Mouse (Mus musculus): ENCODE results near the gene 1700020A23Rik. TPM values are rescaled to one million over a fixed set of nuclear protein-coding genes. Genes with fewer than 3 reads are reported as not detected.

Gene 1700020A23Rik
- polyA plus RNA-seq, 1 experiment from 2014 or later, result not detected

- no peaks in the 10 kb centered on the region for H3K9me3 ChIP-seq (replicated peaks)
- peaks cover 24% of the 10 kb centered on the region for H3K4me1 ChIP-seq
- H3K27me3 ChIP-seq (ENCODE audit: low read depth, poor library complexity, severe bottlenecking), result no peaks in the 10 kb centered on the region
- WGBS, result 96% methylated on average over 26 of the region's 26 CpGs
- H3K27ac ChIP-seq, result no peak overlapping the region
- DNase-seq (ENCODE audit: low spot score), result no peak
- peaks cover 42% of the 10 kb centered on the region for H3K36me3 ChIP-seq
- H3K4me3 ChIP-seq, result no peak overlapping the region
Observed at GRCm38 (mm10) chr2:130421781-130422620, 16.9 kb downstream of the 1700020A23Rik start.

- peak overlapping the region; percentile 85 for H3K4me3 ChIP-seq
- H3K27ac ChIP-seq, result peak overlapping the region; percentile 97
- WGBS, result 20% methylated on average over 49 of the region's 49 CpGs
- peaks cover 24% of the 10 kb centered on the region for H3K4me1 ChIP-seq
- no peaks in the 10 kb centered on the region for H3K27me3 ChIP-seq (ENCODE audit: low read depth, poor library complexity, severe bottlenecking)
- no peaks in the 10 kb centered on the region for H3K9me3 ChIP-seq (replicated peaks)
- DNase-seq (ENCODE audit: low spot score), result peak; percentile 87
- peaks cover 46% of the 10 kb centered on the region for H3K36me3 ChIP-seq
Observed at GRCm38 (mm10) chr2:130423397-130424125, 18.5 kb downstream of the 1700020A23Rik start.

GRCm38 (mm10) chr2:130424126-130424853 is 19.2 kb downstream of the 1700020A23Rik start, which contains the start of the genes Vps16 and Pced1a:
Gene Vps16, plus strand, starts transcription at chr2:130424339.
Gene Pced1a, minus strand, starts transcription at chr2:130424701.
- peak; percentile 98 for DNase-seq (ENCODE audit: low spot score)
- Histone ChIP-seq H3K27ac (peak within 1 kb of the TSS; percentile 97), H3K9me3 (replicated peaks) (no peaks in the 10 kb centered on the region), H3K4me1 (peaks cover 24% of the 10 kb centered on the region), H3K4me3 (peak within 1 kb of the TSS; percentile 85), H3K36me3 (peaks cover 41% of the 10 kb centered on the region), H3K27me3 (ENCODE audit: low read depth, poor library complexity, severe bottlenecking) (no peaks in the 10 kb centered on the region)
- under 1% methylated on average over 58 of the region's 58 CpGs for WGBS

- Histone ChIP-seq H3K4me1 (peaks cover 24% of the 10 kb centered on the region), H3K27me3 (ENCODE audit: low read depth, poor library complexity, severe bottlenecking) (no peaks in the 10 kb centered on the region), H3K36me3 (peaks cover 37% of the 10 kb centered on the region), H3K4me3 (peak overlapping the region; percentile 85), H3K9me3 (replicated peaks) (no peaks in the 10 kb centered on the region), H3K27ac (peak overlapping the region; percentile 97)
- no peak for DNase-seq (ENCODE audit: low spot score)
- WGBS, result 68% methylated on average over 5 of the region's 5 CpGs
Observed at GRCm38 (mm10) chr2:130425112-130425511, 20.1 kb downstream of the 1700020A23Rik start.

- H3K27ac ChIP-seq, result no peak overlapping the region
- 89% methylated on average over 2 of the region's 2 CpGs for WGBS
- DNase-seq (ENCODE audit: low spot score), result no peak
Observed at GRCm38 (mm10) chr2:130429851-130430250, 24.8 kb downstream of the 1700020A23Rik start.

GRCm38 (mm10) chr2:130430484-130430883 is 25.4 kb downstream of the 1700020A23Rik start:
- Histone ChIP-seq H3K4me3 (no peak overlapping the region), H3K27me3 (ENCODE audit: low read depth, poor library complexity, severe bottlenecking) (no peaks in the 10 kb centered on the region), H3K4me1 (no peaks in the 10 kb centered on the region), H3K9me3 (replicated peaks) (no peaks in the 10 kb centered on the region), H3K27ac (no peak overlapping the region), H3K36me3 (peaks cover 42% of the 10 kb centered on the region)
- WGBS, result 87% methylated on average over 3 of the region's 3 CpGs
- no peak for DNase-seq (ENCODE audit: low spot score)

More at GRCm38 (mm10) chr2:130429851-130430250, 24.8 kb downstream of the 1700020A23Rik start:
- H3K9me3 ChIP-seq (replicated peaks), result no peaks in the 10 kb centered on the region
- H3K4me3 ChIP-seq, result no peak overlapping the region
- H3K36me3 ChIP-seq, result peaks cover 42% of the 10 kb centered on the region
- H3K4me1 ChIP-seq, result peaks cover 6% of the 10 kb centered on the region
- no peaks in the 10 kb centered on the region for H3K27me3 ChIP-seq (ENCODE audit: low read depth, poor library complexity, severe bottlenecking)

GRCm38 (mm10) chr2:130432157-130432556 is 27.1 kb downstream of the 1700020A23Rik start:
- no peak overlapping the region for H3K27ac ChIP-seq
- no peaks in the 10 kb centered on the region for H3K27me3 ChIP-seq (ENCODE audit: low read depth, poor library complexity, severe bottlenecking)
- DNase-seq (ENCODE audit: low spot score), result no peak
- WGBS, result 90% methylated on average over 3 of the region's 3 CpGs
- H3K36me3 ChIP-seq, result peaks cover 42% of the 10 kb centered on the region
- H3K4me1 ChIP-seq, result no peaks in the 10 kb centered on the region
- no peaks in the 10 kb centered on the region for H3K9me3 ChIP-seq (replicated peaks)
- H3K4me3 ChIP-seq, result no peak overlapping the region

GRCm38 (mm10) chr2:130433152-130433551 is 28.1 kb downstream of the 1700020A23Rik start:
- no peak for DNase-seq (ENCODE audit: low spot score)
- H3K27ac ChIP-seq, result no peak overlapping the region
- H3K4me1 ChIP-seq, result no peaks in the 10 kb centered on the region
- no peaks in the 10 kb centered on the region for H3K9me3 ChIP-seq (replicated peaks)
- H3K36me3 ChIP-seq, result peaks cover 44% of the 10 kb centered on the region
- WGBS, result 30% methylated on average over 4 of the region's 4 CpGs
- no peak overlapping the region for H3K4me3 ChIP-seq
- no peaks in the 10 kb centered on the region for H3K27me3 ChIP-seq (ENCODE audit: low read depth, poor library complexity, severe bottlenecking)

GRCm38 (mm10) chr2:130436769-130437168 is 31.7 kb downstream of the 1700020A23Rik start:
- Histone ChIP-seq H3K27me3 (ENCODE audit: low read depth, poor library complexity, severe bottlenecking) (no peaks in the 10 kb centered on the region), H3K4me1 (no peaks in the 10 kb centered on the region), H3K4me3 (no peak overlapping the region), H3K27ac (no peak overlapping the region), H3K9me3 (replicated peaks) (no peaks in the 10 kb centered on the region), H3K36me3 (peaks cover 62% of the 10 kb centered on the region)
- DNase-seq (ENCODE audit: low spot score), result no peak
- WGBS, result 91% methylated on average over 1 of the region's 1 CpGs

GRCm38 (mm10) chr2:130438861-130439260 is 33.8 kb downstream of the 1700020A23Rik start:
- WGBS, result 92% methylated on average over 3 of the region's 3 CpGs
- no peaks in the 10 kb centered on the region for H3K9me3 ChIP-seq (replicated peaks)

GRCm38 (mm10) chr2:130439840-130440480 is 34.9 kb downstream of the 1700020A23Rik start:
- Histone ChIP-seq H3K4me1 (no peaks in the 10 kb centered on the region), H3K27ac (no peak overlapping the region), H3K9me3 (replicated peaks) (no peaks in the 10 kb centered on the region), H3K4me3 (no peak overlapping the region), H3K27me3 (ENCODE audit: low read depth, poor library complexity, severe bottlenecking) (no peaks in the 10 kb centered on the region), H3K36me3 (peaks cover 84% of the 10 kb centered on the region)
- DNase-seq (ENCODE audit: low spot score), result no peak
- WGBS, result 95% methylated on average over 4 of the region's 4 CpGs

More at GRCm38 (mm10) chr2:130438861-130439260, 33.8 kb downstream of the 1700020A23Rik start:
- H3K4me3 ChIP-seq, result no peak overlapping the region
- no peaks in the 10 kb centered on the region for H3K4me1 ChIP-seq
- no peaks in the 10 kb centered on the region for H3K27me3 ChIP-seq (ENCODE audit: low read depth, poor library complexity, severe bottlenecking)
- H3K27ac ChIP-seq, result no peak overlapping the region
- no peak for DNase-seq (ENCODE audit: low spot score)
- H3K36me3 ChIP-seq, result peaks cover 74% of the 10 kb centered on the region

GRCm38 (mm10) chr2:130442162-130442561 is 37.1 kb downstream of the 1700020A23Rik start:
- H3K27ac ChIP-seq, result no peak overlapping the region
- no peaks in the 10 kb centered on the region for H3K9me3 ChIP-seq (replicated peaks)
- DNase-seq (ENCODE audit: low spot score), result no peak
- no peaks in the 10 kb centered on the region for H3K4me1 ChIP-seq
- H3K27me3 ChIP-seq (ENCODE audit: low read depth, poor library complexity, severe bottlenecking), result no peaks in the 10 kb centered on the region
- 89% methylated on average over 10 of the region's 10 CpGs for WGBS
- no peak overlapping the region for H3K4me3 ChIP-seq
- H3K36me3 ChIP-seq, result peaks cover 80% of the 10 kb centered on the region

Measured in limb, embryonic 10.5 days (tissue).